Mouse (Mus musculus) adipocyte (in vitro differentiated cells): ENCODE results near the gene Ube2m.

Experiments
- DNase-seq: peaks from one replicate; pipeline ENCODE4 v3.0.0-alpha.2; 2016; ENCODE audit warnings: low spot score

The Ube2m gene

GRCm38 (mm10) chr7:13037901-13038555, at the start of gene Ube2m:
Gene Ube2m, minus strand, starts transcription at chr7:13038275.
- peak; percentile 85 for DNase-seq

- DNase-seq: peak; percentile 4
These were observed 34.2 kb upstream of the Ube2m start for GRCm38 (mm10) chr7:13072293-13072692.

- peak; percentile 22 for DNase-seq
These were observed 25.3 kb upstream of the Ube2m start for GRCm38 (mm10) chr7:13063399-13063798.

GRCm38 (mm10) chr7:13059536-13059935, 21.5 kb upstream of the Ube2m start:
- DNase-seq: no peak

DNA sequence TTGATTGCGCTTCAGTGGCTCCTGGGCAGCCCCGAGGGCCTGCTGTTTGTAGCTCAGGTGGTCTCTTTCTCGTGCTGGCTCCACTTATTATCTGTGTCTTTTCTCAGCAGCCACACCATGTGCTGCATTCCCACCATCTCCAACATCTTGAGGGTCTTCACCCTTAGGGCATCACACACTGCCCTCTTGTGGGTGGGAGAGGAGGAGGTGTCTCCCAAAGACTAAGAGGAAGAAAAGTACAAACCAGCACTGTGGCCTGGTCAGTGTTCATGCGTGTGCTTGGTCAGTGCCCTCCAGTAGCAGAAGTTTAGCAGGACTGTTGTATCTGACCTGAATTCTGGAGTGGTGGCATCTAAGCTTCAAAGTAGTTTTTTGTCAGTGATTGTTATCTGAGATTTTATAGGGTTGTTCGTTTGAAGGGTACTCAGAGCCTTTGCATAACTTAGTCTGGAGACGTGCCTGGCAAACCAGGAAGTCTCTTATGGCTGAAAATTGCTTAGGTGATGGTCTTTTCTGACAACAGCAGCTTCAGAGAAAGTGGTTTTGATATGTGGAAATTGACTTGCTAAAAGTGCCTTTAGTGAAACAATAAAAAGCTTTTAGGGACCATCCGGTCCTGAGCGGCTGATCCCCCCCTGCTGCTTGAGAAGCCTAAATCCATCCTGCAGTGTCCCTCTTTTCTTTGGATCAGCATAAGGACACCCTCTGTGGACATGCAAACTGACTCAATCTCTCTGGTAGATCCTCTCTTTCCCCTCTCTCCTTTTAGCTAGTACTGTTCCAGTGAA, 19.0 kb upstream of the Ube2m start:
- no peak for DNase-seq

DNA sequence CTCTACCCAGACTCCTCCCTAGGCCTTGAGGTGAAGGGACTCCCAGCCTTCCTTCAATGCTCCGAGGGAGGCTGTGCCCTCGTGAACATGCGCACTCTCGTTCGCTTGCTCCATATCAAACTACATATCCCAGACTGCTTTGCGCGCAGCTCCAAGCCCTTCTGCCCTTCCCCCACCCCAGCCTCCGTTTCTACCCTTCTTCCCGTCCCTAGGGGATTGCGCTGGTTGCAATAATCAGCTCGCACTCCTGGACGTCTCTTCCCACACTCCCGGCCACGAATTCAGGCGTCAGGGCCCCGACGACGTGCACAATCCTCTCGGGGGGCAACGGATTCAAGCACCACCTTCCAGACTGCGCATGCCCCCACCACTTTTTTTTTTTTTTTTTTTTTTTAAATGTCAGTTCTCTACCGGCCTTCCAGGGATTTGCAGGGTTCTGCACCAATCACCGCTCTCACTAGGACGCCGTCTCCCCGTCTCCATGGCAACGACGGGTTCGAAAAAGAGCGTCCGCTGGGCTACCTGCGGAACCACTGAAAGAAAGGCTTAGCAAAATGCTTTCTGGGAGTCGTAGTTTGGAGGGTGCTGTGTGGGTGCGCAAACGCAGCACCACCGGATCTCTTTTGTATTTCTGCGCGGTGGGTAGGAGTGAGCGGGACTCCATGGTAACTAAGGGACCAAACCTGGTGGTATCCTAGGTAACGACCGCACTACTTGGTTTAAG, 16.4 kb upstream of the Ube2m start, which contains the start of gene Mzf1:
Mzf1 (minus strand) TSS at position 478 of the 724 bp plus-strand sequence.
- peak; percentile 92 for DNase-seq

GRCm38 (mm10) chr7:13053961-13054286, 15.8 kb upstream of the Ube2m start:
- no peak for DNase-seq

- no peak for DNase-seq
These were observed 15.4 kb upstream of the Ube2m start for GRCm38 (mm10) chr7:13053501-13053900.

- no peak for DNase-seq
These were observed 14.9 kb upstream of the Ube2m start for GRCm38 (mm10) chr7:13053001-13053400.

DNA sequence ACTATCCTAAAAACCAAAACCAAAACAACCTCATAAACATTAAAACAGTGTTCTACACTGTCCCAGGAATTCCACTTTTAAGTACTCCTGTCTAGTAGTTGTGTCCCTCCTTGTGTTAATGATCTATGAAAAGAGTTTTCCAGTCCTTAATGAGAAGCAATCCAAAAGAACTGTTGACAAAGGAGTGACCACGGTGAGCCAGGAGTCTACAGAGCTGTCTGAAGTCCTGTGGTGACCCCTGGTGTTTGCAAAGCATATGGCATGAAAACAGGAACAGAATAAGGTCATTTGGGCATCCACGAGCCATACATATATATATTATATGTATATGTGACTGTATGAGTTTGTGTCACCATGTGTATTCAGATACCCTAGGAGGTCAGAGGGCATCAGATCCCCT, 8.0 kb upstream of the Ube2m start:
- DNase-seq: peak; percentile 76

DNA sequence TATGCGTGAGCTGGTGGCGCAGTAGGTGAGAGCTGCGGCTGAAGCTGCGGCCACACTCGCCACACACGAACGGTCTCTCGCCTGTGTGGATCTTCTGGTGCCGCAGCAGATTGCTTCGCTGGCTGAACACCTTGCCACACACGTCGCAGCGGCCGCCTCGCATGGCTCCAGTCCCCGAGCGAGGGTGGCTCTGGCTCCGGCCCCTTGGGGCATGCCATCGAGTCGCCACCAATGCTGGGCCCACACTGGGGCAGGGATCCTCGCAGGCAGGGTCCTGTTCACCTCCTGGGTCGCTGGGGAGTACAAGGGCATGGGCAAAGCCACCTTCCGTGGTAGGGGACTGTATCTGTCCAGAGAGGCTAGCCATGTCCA, 6.2 kb upstream of the Ube2m start:
- no peak for DNase-seq

GRCm38 (mm10) chr7:13043445-13044253, 5.6 kb upstream of the Ube2m start:
- no peak for DNase-seq

GRCm38 (mm10) chr7:13043120-13043444, 5.0 kb upstream of the Ube2m start:
- no peak for DNase-seq

DNA sequence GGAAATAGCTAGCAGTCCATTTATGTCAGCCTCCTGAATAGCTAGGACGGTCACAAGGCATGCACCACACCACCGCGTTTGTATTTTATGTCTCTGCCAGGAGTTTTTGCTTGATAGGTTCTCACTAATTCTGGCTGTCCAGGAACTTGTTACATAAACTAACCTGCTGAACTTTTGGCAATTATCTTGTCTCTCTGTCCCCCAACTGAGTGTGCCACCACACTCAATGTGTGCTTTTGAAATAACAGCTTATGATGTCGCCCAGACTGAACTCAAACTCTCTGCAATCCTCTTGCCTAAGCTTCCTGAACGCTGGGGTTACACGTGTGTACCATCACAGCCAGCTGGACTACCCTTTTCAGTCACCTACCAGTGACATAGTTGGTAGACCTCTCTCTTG, 4.4 kb upstream of the Ube2m start:
- DNase-seq: no peak

DNA sequence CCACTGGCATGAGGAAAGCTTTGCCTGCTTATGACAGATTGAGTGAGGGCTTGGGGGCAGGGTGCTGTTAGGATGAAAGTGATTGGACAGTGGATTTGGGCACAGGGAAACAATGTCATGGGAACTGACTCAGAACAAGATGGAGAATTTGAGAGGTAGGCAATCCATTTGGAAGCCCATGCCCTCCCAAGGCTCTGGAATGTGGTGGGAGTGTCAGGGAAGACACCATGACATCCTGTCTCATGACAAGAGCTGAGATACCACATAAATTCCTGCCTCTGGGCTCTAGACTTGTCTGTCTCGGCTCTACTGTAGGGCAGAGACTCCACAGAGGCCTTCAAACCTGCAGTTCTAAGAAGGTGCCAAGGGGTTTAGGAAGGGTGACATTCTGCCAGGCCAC, 3.2 kb upstream of the Ube2m start:
- no peak for DNase-seq

DNA sequence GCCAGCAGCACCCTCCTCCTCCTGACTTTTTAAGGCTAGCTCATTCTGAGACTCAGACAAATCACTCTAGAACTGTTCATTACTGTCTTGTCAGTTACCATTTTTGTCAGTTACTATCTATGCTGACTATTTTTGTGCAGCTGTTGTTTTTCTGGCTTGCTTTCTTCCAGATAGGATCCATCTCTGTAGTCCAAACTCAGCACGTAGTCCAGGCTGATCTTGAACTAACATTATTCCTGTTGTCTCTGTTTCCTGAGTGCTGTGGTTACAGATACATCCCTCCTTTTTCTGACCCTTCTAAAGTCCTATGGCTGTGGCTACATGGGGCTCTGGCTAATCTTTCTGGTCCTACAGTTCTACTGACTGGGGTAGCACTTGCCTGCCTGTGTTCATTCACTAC, 1.1 kb upstream of the Ube2m start:
- DNase-seq: no peak

DNA sequence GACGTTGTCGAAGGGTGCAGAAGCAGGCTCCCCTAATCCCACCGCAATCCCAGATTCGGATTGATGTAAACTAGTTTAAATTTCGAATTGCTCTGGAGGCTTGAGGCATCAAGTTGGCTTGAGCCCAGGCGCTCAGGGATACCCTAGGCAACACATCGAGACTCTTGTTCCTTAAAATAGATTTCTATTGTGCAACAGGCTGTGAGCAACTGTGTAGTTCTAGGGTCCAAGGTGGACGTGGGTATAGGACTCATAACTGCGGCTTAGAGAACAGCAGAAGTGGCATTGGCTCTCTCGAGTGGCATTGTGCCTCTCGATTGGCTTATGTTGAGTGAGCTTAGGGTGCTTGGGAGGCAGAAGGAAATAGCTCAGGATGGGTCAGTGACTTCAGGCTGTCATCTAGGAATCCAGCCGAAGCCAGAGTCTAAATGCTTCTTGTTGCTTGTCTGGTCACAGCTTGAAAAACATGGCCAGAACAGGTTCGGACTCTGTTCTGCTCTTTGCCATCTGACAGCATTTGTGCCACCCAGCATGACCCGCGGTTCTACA, 620 bp upstream of the Ube2m start:
- DNase-seq: peak; percentile 62

GRCm38 (mm10) chr7:13037366-13037765, 709 bp downstream of the Ube2m start:
- peak; percentile 41 for DNase-seq

DNA sequence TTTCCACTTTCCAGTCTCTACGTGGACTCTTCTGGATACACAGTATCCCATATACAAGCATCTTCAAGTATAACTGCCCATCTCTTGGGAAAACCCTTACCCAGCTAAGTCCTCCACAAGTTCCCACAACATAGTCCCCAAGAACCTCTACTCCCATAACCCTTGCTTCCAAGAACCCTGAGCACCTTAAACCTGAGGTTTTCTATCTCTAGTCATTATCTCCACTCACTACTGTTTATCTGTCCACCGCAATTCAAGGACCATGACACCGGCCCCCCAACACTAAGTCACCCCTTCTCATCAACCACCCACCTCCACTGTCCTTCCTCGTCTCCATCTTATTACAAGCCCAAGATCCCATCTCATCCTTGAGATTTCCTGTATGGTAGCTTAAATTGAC, 1.3 kb downstream of the Ube2m start:
- DNase-seq: no peak

GRCm38 (mm10) chr7:13035211-13035855, 2.7 kb downstream of the Ube2m start:
- DNase-seq: no peak

GRCm38 (mm10) chr7:13034148-13034977, 3.7 kb downstream of the Ube2m start, which contains the start of gene Chmp2a:
Gene Chmp2a, minus strand, starts transcription at chr7:13034807.
- peak; percentile 91 for DNase-seq
